Mouse (Mus musculus): ENCODE measurements around the gene Fmnl2. TPM values are rescaled to one million over a fixed set of nuclear protein-coding genes. Genes with fewer than 3 reads are reported as not detected.

Fmnl2 gene
- polyA plus RNA-seq, 1 experiment: not detected

GRCm38 (mm10) chr2:53014451-53014850 lies 156.8 kb downstream of the Fmnl2 start:
- H3K4me1 ChIP-seq (ENCODE audit: control insufficient read depth): no peaks in the 10 kb centered on the region
- no peaks in the 10 kb centered on the region for H3K36me3 ChIP-seq (ENCODE audit: control insufficient read depth)
- H3K9me3 ChIP-seq (ENCODE audit: control insufficient read depth, low read length): no peaks in the 10 kb centered on the region
- no peaks in the 10 kb centered on the region for H3K27me3 ChIP-seq (ENCODE audit: control insufficient read depth)
- H3K4me3 ChIP-seq (replicated peaks): no peak overlapping the region
- no peak for TF ChIP-seq GATA1 (IDR thresholded peaks at IDR 0.05; ENCODE audit: low read length)
- no peak for TF ChIP-seq TAL1 (IDR thresholded peaks at IDR 0.05; ENCODE audit: low read length)

DNA sequence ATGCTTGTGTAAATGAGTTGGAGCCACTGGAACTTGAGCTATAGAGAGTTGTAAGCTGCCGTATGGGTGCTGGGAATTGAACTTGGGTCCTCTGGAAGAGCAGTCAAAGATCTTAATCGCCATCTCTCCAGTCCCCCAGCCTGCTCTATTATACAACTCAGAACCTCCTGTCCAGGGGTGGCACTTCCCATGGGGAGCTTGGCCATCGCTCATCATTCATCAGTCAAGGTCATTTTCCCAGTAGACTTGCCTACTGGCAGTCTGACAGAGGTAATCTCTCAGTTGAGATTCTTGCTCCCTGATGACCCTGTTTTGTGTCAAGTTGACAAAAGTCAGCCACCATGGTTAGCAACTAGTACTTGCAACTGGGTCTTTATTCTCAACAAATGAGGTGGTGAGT lies 165.3 kb downstream of the Fmnl2 start:
- Histone ChIP-seq H3K4me3 (replicated peaks) (no peak overlapping the region), H3K36me3 (ENCODE audit: control insufficient read depth) (no peaks in the 10 kb centered on the region), H3K27me3 (ENCODE audit: control insufficient read depth) (no peaks in the 10 kb centered on the region), H3K4me1 (ENCODE audit: control insufficient read depth) (no peaks in the 10 kb centered on the region), H3K9me3 (ENCODE audit: control insufficient read depth, low read length) (no peaks in the 10 kb centered on the region)
- TF ChIP-seq GATA1 (IDR thresholded peaks at IDR 0.05; ENCODE audit: low read length) (no peak), TAL1 (IDR thresholded peaks at IDR 0.05; ENCODE audit: low read length) (no peak)

- Histone ChIP-seq H3K9me3 (ENCODE audit: control insufficient read depth, low read length) (peaks cover 3% of the 10 kb centered on the region; the same call in 1 of the 2 replicates), H3K4me3 (replicated peaks) (no peak overlapping the region), H3K4me1 (ENCODE audit: control insufficient read depth) (no peaks in the 10 kb centered on the region), H3K27me3 (ENCODE audit: control insufficient read depth) (no peaks in the 10 kb centered on the region), H3K36me3 (ENCODE audit: control insufficient read depth) (no peaks in the 10 kb centered on the region)
- TF ChIP-seq GATA1 (IDR thresholded peaks at IDR 0.05; ENCODE audit: low read length) (no peak), TAL1 (IDR thresholded peaks at IDR 0.05; ENCODE audit: low read length) (no peak)
Observed at GRCm38 (mm10) chr2:53026056-53026769, 168.6 kb downstream of the Fmnl2 start.

DNA sequence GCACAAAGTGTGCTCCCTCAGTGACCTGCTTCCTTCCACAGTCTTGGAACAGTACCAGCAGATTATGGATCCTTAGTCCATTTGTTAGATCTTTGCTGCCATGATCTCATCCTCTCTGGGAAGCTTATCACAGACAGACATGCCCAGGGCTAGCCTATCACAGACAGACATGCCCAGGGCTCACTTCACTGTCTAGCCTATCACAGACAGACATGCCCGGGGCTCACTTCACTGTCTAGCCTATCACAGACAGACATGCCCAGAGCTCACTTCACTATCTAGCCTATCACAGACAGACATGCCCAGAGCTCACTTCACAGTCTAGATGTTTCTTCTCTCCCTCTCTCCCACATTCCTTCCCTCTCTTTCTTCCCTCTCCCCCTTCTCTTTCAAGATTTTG lies 171.2 kb downstream of the Fmnl2 start:
- Histone ChIP-seq H3K4me1 (ENCODE audit: control insufficient read depth) (no peaks in the 10 kb centered on the region), H3K4me3 (replicated peaks) (no peak overlapping the region), H3K9me3 (ENCODE audit: control insufficient read depth, low read length) (peaks cover 3% of the 10 kb centered on the region; the same call in 1 of the 2 replicates), H3K36me3 (ENCODE audit: control insufficient read depth) (no peaks in the 10 kb centered on the region), H3K27me3 (ENCODE audit: control insufficient read depth) (no peaks in the 10 kb centered on the region)
- TF ChIP-seq GATA1 (IDR thresholded peaks at IDR 0.05; ENCODE audit: low read length) (no peak), TAL1 (IDR thresholded peaks at IDR 0.05; ENCODE audit: low read length) (no peak)

DNA sequence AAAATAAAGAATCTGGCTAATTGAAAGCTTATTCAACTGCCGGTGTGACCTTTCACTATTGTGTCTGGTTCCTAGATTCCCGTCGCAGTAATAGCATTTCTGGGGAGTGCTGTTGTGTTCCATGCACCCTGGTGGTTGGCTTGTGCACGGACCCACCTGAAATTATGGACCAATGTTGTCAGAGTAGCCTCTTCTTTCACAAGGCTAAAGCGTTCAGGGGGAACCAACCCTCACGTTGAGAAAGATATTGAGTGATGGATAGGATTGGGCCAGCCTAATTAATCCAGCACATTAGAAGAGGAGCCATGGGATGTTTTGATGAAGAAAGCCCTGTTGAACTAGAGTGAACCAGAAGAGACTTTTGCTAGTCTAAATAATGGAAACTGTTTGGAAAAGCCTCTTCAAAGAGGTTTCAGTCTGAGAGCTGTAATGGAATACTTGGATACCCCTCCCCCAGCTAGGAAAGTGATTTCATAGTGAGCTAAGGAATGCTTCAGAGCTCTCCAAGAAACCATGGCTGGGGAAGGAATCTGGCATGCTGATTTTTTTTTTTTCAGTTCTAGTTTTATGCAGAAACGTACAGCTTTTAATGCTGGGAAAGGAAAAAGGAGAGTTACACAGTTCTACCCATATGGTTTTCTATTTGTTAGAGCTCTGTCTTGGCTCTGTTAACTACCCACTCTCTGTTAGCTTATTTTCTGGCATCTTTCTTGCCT lies 172.2 kb downstream of the Fmnl2 start:
- TF ChIP-seq GATA1 (IDR thresholded peaks at IDR 0.05; ENCODE audit: low read length) (no peak), TAL1 (IDR thresholded peaks at IDR 0.05; ENCODE audit: low read length) (no peak)
- Histone ChIP-seq H3K27me3 (ENCODE audit: control insufficient read depth) (no peaks in the 10 kb centered on the region), H3K4me3 (replicated peaks) (no peak overlapping the region), H3K4me1 (ENCODE audit: control insufficient read depth) (no peaks in the 10 kb centered on the region), H3K9me3 (ENCODE audit: control insufficient read depth, low read length) (peaks cover 3% of the 10 kb centered on the region; the same call in 1 of the 2 replicates), H3K36me3 (ENCODE audit: control insufficient read depth) (no peaks in the 10 kb centered on the region)

DNA sequence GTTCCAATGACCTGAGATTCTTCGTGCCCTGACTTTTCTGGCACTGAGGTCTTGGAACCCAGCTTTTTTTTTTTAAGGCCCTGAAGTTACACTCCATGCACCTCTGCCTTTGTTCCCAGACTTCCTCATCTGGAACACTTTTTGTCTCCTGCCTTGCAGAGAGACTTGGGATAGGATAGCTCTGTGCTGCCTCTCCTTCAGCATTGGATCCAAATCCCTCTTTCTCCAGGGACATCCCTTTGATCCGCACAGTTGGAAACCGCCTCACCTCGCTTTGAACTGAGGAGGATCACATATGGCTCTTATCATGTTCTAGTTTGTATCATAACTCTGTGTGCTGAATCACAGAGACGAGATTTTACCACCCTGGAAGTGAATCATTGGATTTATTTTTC lies 172.8 kb downstream of the Fmnl2 start:
- peaks cover 3% of the 10 kb centered on the region; the same call in 1 of the 2 replicates for H3K9me3 ChIP-seq (ENCODE audit: control insufficient read depth, low read length)
- TF ChIP-seq TAL1 (IDR thresholded peaks at IDR 0.05; ENCODE audit: low read length) (no peak), GATA1 (IDR thresholded peaks at IDR 0.05; ENCODE audit: low read length) (no peak)
- no peaks in the 10 kb centered on the region for H3K4me1 ChIP-seq (ENCODE audit: control insufficient read depth)
- no peak overlapping the region for H3K4me3 ChIP-seq (replicated peaks)
- H3K36me3 ChIP-seq (ENCODE audit: control insufficient read depth): no peaks in the 10 kb centered on the region
- H3K27me3 ChIP-seq (ENCODE audit: control insufficient read depth): no peaks in the 10 kb centered on the region

- Histone ChIP-seq H3K27me3 (ENCODE audit: control insufficient read depth) (no peaks in the 10 kb centered on the region), H3K36me3 (ENCODE audit: control insufficient read depth) (no peaks in the 10 kb centered on the region), H3K4me3 (replicated peaks) (no peak overlapping the region), H3K4me1 (ENCODE audit: control insufficient read depth) (no peaks in the 10 kb centered on the region), H3K9me3 (ENCODE audit: control insufficient read depth, low read length) (no peaks in the 10 kb centered on the region)
- TF ChIP-seq TAL1 (IDR thresholded peaks at IDR 0.05; ENCODE audit: low read length): no peak
- no peak for TF ChIP-seq GATA1 (IDR thresholded peaks at IDR 0.05; ENCODE audit: low read length)
Observed at GRCm38 (mm10) chr2:53038253-53038652, 180.6 kb downstream of the Fmnl2 start.

DNA sequence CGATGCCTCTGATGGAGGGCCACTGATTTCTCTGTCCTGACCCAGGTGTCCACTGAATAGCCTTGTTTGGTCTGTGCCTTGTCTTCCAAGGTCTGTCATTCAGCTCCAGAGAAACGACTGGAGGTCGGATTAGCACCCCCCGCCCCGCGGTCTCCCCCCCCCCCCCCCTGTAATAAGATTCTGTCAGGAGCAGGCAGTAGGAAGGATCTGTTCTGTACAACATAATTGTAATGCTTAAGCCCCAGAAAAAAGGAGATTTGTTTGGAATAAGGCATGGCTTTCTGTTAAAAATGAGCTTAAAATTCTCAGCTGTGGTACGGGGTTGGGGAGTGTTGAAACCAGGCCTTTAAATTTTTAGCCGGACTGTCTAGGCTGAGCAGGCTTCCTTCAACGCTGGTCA lies 181.1 kb downstream of the Fmnl2 start:
- TF ChIP-seq GATA1 (IDR thresholded peaks at IDR 0.05; ENCODE audit: low read length): no peak
- TF ChIP-seq TAL1 (IDR thresholded peaks at IDR 0.05; ENCODE audit: low read length): no peak
- H3K4me3 ChIP-seq (replicated peaks): no peak overlapping the region
- H3K36me3 ChIP-seq (ENCODE audit: control insufficient read depth): no peaks in the 10 kb centered on the region
- H3K4me1 ChIP-seq (ENCODE audit: control insufficient read depth): no peaks in the 10 kb centered on the region
- H3K27me3 ChIP-seq (ENCODE audit: control insufficient read depth): no peaks in the 10 kb centered on the region
- no peaks in the 10 kb centered on the region for H3K9me3 ChIP-seq (ENCODE audit: control insufficient read depth, low read length)

DNA sequence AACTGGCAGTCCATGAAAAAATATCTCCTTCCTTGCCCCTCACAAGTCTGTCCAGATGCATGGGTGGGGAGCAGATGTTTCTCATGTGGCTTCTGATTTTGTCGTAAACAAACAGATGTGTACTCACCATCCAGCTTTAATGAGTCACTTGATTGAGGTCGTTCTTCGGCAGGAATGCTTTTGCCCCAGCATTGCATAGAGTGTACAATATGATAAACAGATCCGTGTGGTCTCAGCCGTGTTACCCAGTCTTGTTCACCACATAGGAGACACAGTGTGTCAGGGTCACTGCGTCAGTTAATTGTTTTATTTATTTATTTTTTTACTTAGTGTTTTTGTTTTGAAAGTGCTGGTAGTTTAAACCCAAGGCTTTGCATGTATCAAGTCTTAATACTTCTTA lies 189.4 kb downstream of the Fmnl2 start:
- no peaks in the 10 kb centered on the region for H3K27me3 ChIP-seq (ENCODE audit: control insufficient read depth)
- no peaks in the 10 kb centered on the region for H3K4me1 ChIP-seq (ENCODE audit: control insufficient read depth)
- no peaks in the 10 kb centered on the region for H3K36me3 ChIP-seq (ENCODE audit: control insufficient read depth)
- H3K4me3 ChIP-seq (replicated peaks): no peak overlapping the region
- H3K9me3 ChIP-seq (ENCODE audit: control insufficient read depth, low read length): no peaks in the 10 kb centered on the region
- TF ChIP-seq TAL1 (IDR thresholded peaks at IDR 0.05; ENCODE audit: low read length) (no peak), GATA1 (IDR thresholded peaks at IDR 0.05; ENCODE audit: low read length) (no peak)
